ENCODE assay signal across 11 mouse cellular contexts in genomic region chr2:27417648-27418153, GRCm38 (mm10). TPM values are rescaled to one million over a fixed set of nuclear protein-coding genes. Genes with fewer than 3 reads are reported as not detected.
DNase-seq lines count a peak whose midpoint lies in the region; ATAC-seq and TF ChIP-seq lines count a peak whose summit lies in the region.
"Had no signal": no experiment of that assay in that cellular context is flagged by ENCODE, and none has a peak within 500 bp of the region (broad histone marks: within the 10 kb centered on the region; RNA-seq: fewer than 3 reads in every experiment).

No protein-coding gene starts in this region.

- no peak overlapping the region for H3K4me2 ChIP-seq in hindbrain, embryonic 11.5 days (replicated peaks; ENCODE audit: low read depth, low read length)
- no peak overlapping the region; the same call in 1 of the 2 replicates for H3K4me2 ChIP-seq in liver, embryonic 14.5 days (ENCODE audit: low read depth)
- no peak overlapping the region for H3K4me2 ChIP-seq in midbrain, postnatal 0 days (ENCODE audit: low read depth, low read length, poor library complexity, severe bottlenecking)

- H3K4me1 ChIP-seq in hindbrain, embryonic 10.5 days (replicated peaks): peaks cover 94% of the 10 kb centered on the region
- H3K4me1 ChIP-seq in hindbrain, embryonic 11.5 days (replicated peaks; ENCODE audit: control insufficient read depth, insufficient read depth, low read length): peaks cover 35% of the 10 kb centered on the region
- peaks cover 59% of the 10 kb centered on the region for H3K4me1 ChIP-seq in spleen, adult 2 months (ENCODE audit: control insufficient read depth, insufficient read depth, insufficient read length)
- peaks cover 14 to 49% of the 10 kb centered on the region in 2 experiments for H3K4me1 ChIP-seq in liver, embryonic 14.5 days (replicated peaks; ENCODE audit: control insufficient read depth in 2 of 2, insufficient read depth in 2 of 2, low read length in 1 of 2)
- H3K4me1 ChIP-seq in midbrain, postnatal 0 days (ENCODE audit: insufficient read depth, low read length): peaks cover 15% of the 10 kb centered on the region

- no peaks in the 10 kb centered on the region for H3K9me3 ChIP-seq in hindbrain, embryonic 10.5 days
- no peaks in the 10 kb centered on the region for H3K9me3 ChIP-seq in hindbrain, embryonic 11.5 days (ENCODE audit: control insufficient read depth, low read length)
- H3K9me3 ChIP-seq in liver, embryonic 14.5 days (ENCODE audit: control insufficient read depth, low read length): no peaks in the 10 kb centered on the region
- no peaks in the 10 kb centered on the region for H3K9me3 ChIP-seq in midbrain, postnatal 0 days (ENCODE audit: low read length)

- no peak for TF ChIP-seq EP300 in liver, embryonic 14.5 days (IDR thresholded peaks at IDR 0.05; ENCODE audit: low read depth)

- no peak overlapping the region for H3K4me3 ChIP-seq in hindbrain, embryonic 10.5 days
- no peak overlapping the region for H3K4me3 ChIP-seq in hindbrain, embryonic 11.5 days (ENCODE audit: low read depth, low read length)
- no peak overlapping the region; the same call in 1 of the 2 replicates for H3K4me3 ChIP-seq in spleen, adult 2 months (ENCODE audit: extremely low read depth, insufficient read depth, insufficient read length)
- H3K4me3 ChIP-seq in liver, embryonic 14.5 days (ENCODE audit: insufficient read depth in 1 of 2, low read depth in 2 of 2, low read length in 2 of 2): no peak overlapping the region
- H3K4me3 ChIP-seq in midbrain, postnatal 0 days (ENCODE audit: low read depth, low read length): no peak overlapping the region

- ATAC-seq in hindbrain, embryonic 11.5 days (ENCODE audit: low FRiP score): no peak
- ATAC-seq in liver, embryonic 14.5 days (ENCODE audit: insufficient read depth): peak; percentile 64
- ATAC-seq in monocyte, adult 5-6 weeks (replicated peaks; ENCODE audit: insufficient number of reproducible peaks, low FRiP score, low TSS enrichment, poor library complexity, severe bottlenecking): no peak
- no peak for ATAC-seq in midbrain, postnatal 0 days (ENCODE audit: low FRiP score)

- TF ChIP-seq CTCF in spleen, adult 2 months (IDR thresholded peaks at IDR 0.05; ENCODE audit: extremely low read depth, insufficient read depth, insufficient read length, insufficient replicate concordance): no peak
- TF ChIP-seq CTCF in liver, embryonic 14.5 days (IDR thresholded peaks at IDR 0.05; ENCODE audit: low read depth): no peak
- TF ChIP-seq CTCF in midbrain, postnatal 0 days (IDR thresholded peaks at IDR 0.05): no peak

- no peak for TF ChIP-seq POLR2A in spleen, adult 2 months (IDR thresholded peaks at IDR 0.05; ENCODE audit: low read depth, low read length)

- no peaks in the 10 kb centered on the region for H3K27me3 ChIP-seq in hindbrain, embryonic 10.5 days (ENCODE audit: insufficient read depth, poor library complexity, severe bottlenecking)
- H3K27me3 ChIP-seq in hindbrain, embryonic 11.5 days (ENCODE audit: control insufficient read depth, insufficient read depth, low read length): no peaks in the 10 kb centered on the region
- no peaks in the 10 kb centered on the region for H3K27me3 ChIP-seq in spleen, adult 2 months (ENCODE audit: control insufficient read depth, insufficient read depth, low read length)
- H3K27me3 ChIP-seq in liver, embryonic 14.5 days (ENCODE audit: control insufficient read depth, insufficient read depth, low read length): no peaks in the 10 kb centered on the region
- H3K27me3 ChIP-seq in midbrain, postnatal 0 days (ENCODE audit: insufficient read depth, low read length): no peaks in the 10 kb centered on the region

- H3K9ac ChIP-seq in hindbrain, embryonic 11.5 days (ENCODE audit: low read depth, low read length): no peak overlapping the region
- H3K9ac ChIP-seq in liver, embryonic 14.5 days (replicated peaks): no peak overlapping the region
- no peak overlapping the region for H3K9ac ChIP-seq in midbrain, postnatal 0 days (replicated peaks; ENCODE audit: low read length, poor library complexity, severe bottlenecking)

- H3K36me3 ChIP-seq in hindbrain, embryonic 10.5 days: peaks cover 23% of the 10 kb centered on the region
- no peaks in the 10 kb centered on the region for H3K36me3 ChIP-seq in hindbrain, embryonic 11.5 days (ENCODE audit: control insufficient read depth, insufficient read depth, low read length)
- no peaks in the 10 kb centered on the region for H3K36me3 ChIP-seq in spleen, adult 2 months (ENCODE audit: control insufficient read depth, insufficient read depth, low read length)
- no peaks in the 10 kb centered on the region for H3K36me3 ChIP-seq in liver, embryonic 14.5 days (replicated peaks; ENCODE audit: control insufficient read depth, insufficient read depth, low read depth)
- no peaks in the 10 kb centered on the region for H3K36me3 ChIP-seq in midbrain, postnatal 0 days (ENCODE audit: insufficient read depth, low read length)

- 67% methylated on average over 5 of the region's 5 CpGs for WGBS in hindbrain, embryonic 10.5 days
- 71% methylated on average over 5 of the region's 5 CpGs for WGBS in hindbrain, embryonic 11.5 days
- 41% methylated on average over 5 of the region's 5 CpGs for WGBS in spleen, adult 2 months
- 29% methylated on average over 5 of the region's 5 CpGs for WGBS in liver, embryonic 14.5 days (ENCODE audit: insufficient replicate concordance)
- 54% methylated on average over 5 of the region's 5 CpGs for WGBS in midbrain, postnatal 0 days

- DNase-seq in hindbrain, embryonic 10.5 days (ENCODE audit: low spot score): no peak
- no peak for DNase-seq in hindbrain, embryonic 11.5 days (ENCODE audit: low spot score)
- no peak for DNase-seq in spleen, adult 2 months (ENCODE audit: low read depth in 1 of 2, low spot score in 2 of 2)
- DNase-seq in spleen, adult 18-20 months: no peak
- DNase-seq in liver, embryonic 14.5 days (ENCODE audit: low read depth in 3 of 3, low spot score in 3 of 3): no peak
- DNase-seq in midbrain, postnatal 0 days (ENCODE audit: low spot score): no peak
- DNase-seq: adrenal gland, postnatal 14 days; gastrocnemius, postnatal 10 days; kidney, postnatal 14 days; retina, postnatal 1 day had no signal

- H3K27ac ChIP-seq in hindbrain, embryonic 10.5 days: peak overlapping the region; percentile 17; the same call in 1 of the 2 replicates
- H3K27ac ChIP-seq in hindbrain, embryonic 11.5 days (ENCODE audit: low read depth, low read length): no peak overlapping the region
- peak overlapping the region; percentile 50 for H3K27ac ChIP-seq in spleen, adult 2 months (ENCODE audit: insufficient read depth, low read length)
- H3K27ac ChIP-seq in liver, embryonic 14.5 days: no peak overlapping the region
- no peak overlapping the region for H3K27ac ChIP-seq in midbrain, postnatal 0 days (ENCODE audit: low read depth, low read length)

RNA-seq across cellular contexts. Expression of gene Vav2, which starts 9.1 kb away (rescaled TPM):
- polyA plus RNA-seq in hindbrain, embryonic 10.5 days (2016; fragmentation: Nextera tagmentation; extraction: Ambion mirVana): 13.6 and 16.9 TPM in 2 replicates
- polyA plus RNA-seq in hindbrain, embryonic 11.5 days (2014; fragmentation: Nextera tagmentation; extraction: Ambion mirVana): 12.9 and 14.9 TPM in 2 replicates
- polyA plus RNA-seq in spleen, adult 2 months (2012; rRNA removed): 53.8 and 67.1 TPM in 2 replicates
- 5.2 and 5.8 TPM in 2 replicates for polyA plus RNA-seq in liver, embryonic 14.5 days (2012; rRNA removed)
- polyA plus RNA-seq in liver, embryonic 14.5 days (2014; fragmentation: Nextera tagmentation; extraction: Ambion mirVana): 2.8 and 3.0 TPM in 2 replicates
- total RNA-seq in monocyte, adult 5-6 weeks (2017): 17.7 to 18.3 TPM (median 18.0 TPM) in 3 replicates
- 33.6 and 34.8 TPM in 2 replicates for total RNA-seq in midbrain, postnatal 0 days (2014; rRNA removed)
- polyA plus RNA-seq in midbrain, postnatal 0 days (2015; fragmentation: Nextera tagmentation; extraction: Ambion mirVana): 6.4 TPM in 2 replicates

RNA-seq across cellular contexts. Expression of gene Brd3os, which starts 24.4 kb away (rescaled TPM):
- polyA plus RNA-seq in hindbrain, embryonic 10.5 days (2016; fragmentation: Nextera tagmentation; extraction: Ambion mirVana): 9.9 and 16.5 TPM in 2 replicates
- 15.0 and 17.3 TPM in 2 replicates for polyA plus RNA-seq in hindbrain, embryonic 11.5 days (2014; fragmentation: Nextera tagmentation; extraction: Ambion mirVana)
- polyA plus RNA-seq in spleen, adult 2 months (2012; rRNA removed): 1.8 and 2.4 TPM in 2 replicates
- 0.29 and 0.39 TPM in 2 replicates for polyA plus RNA-seq in liver, embryonic 14.5 days (2012; rRNA removed)
- 0.33 and 0.44 TPM in 2 replicates for polyA plus RNA-seq in liver, embryonic 14.5 days (2014; fragmentation: Nextera tagmentation; extraction: Ambion mirVana)
- 2.2 TPM in 1 of 3 replicates, not detected in the others for total RNA-seq in monocyte, adult 5-6 weeks (2017)
- total RNA-seq in midbrain, postnatal 0 days (2014; rRNA removed): 32.9 and 44.2 TPM in 2 replicates
- polyA plus RNA-seq in midbrain, postnatal 0 days (2015; fragmentation: Nextera tagmentation; extraction: Ambion mirVana): 42.5 and 47.4 TPM in 2 replicates

Comparison
In these comparisons a context has a peak if more than half of its experiments do, and no peak if none do; other contexts are left out.
1. H3K27ac ChIP-seq: peak in hindbrain, embryonic 10.5 days (single experiment) and spleen, adult 2 months (single experiment); none in hindbrain, embryonic 11.5 days (single experiment), liver, embryonic 14.5 days (single experiment) and midbrain, postnatal 0 days (single experiment).